Mouse (Mus musculus) lung, postnatal 0 days (tissue): ENCODE results near the gene Armc6. TPM values are rescaled to one million over a fixed set of nuclear protein-coding genes. Genes with fewer than 3 reads are reported as not detected.

Experiments used
- ATAC-seq: fragments of 200-750 bp; cut with Nextera tagmentation; 2 replicates; pipeline ENCODE4 v1.8.0; 2017; ENCODE audit warnings: moderate library complexity
- DNase-seq: peaks from one replicate; pipeline ENCODE4 v3.0.0-alpha.2; 2016; ENCODE audit warnings: low spot score
- H3K27ac ChIP-seq: fragments of 300-500 bp; sonication (generic); 2 replicates; pipeline ENCODE4 v1.5.1; 2014; ENCODE audit warnings: antibody characterized with exemption, mild to moderate bottlenecking, low read length, mixed read lengths
- H3K27me3 ChIP-seq: fragments of 300-500 bp; sonication (generic); replicated peaks from 2 replicates; pipeline ENCODE4 v1.6.1; 2014; ENCODE audit warnings: low read length, mixed read lengths; ENCODE audit not compliant: insufficient read depth
- H3K36me3 ChIP-seq: fragments of 300-500 bp; sonication (generic); 2 replicates; pipeline ENCODE4 v1.6.1; 2014; ENCODE audit warnings: low read length, mixed read lengths; ENCODE audit not compliant: insufficient read depth
- H3K4me1 ChIP-seq: fragments of 300-500 bp; sonication (generic); 2 replicates; pipeline ENCODE4 v1.6.1; 2014; ENCODE audit warnings: antibody characterized with exemption, low read depth, low read length, mixed read lengths; ENCODE audit not compliant: insufficient read depth
- H3K4me2 ChIP-seq: fragments of 300-500 bp; sonication (generic); replicated peaks from 2 replicates; pipeline ENCODE4 v1.6.1; 2014; ENCODE audit warnings: low read depth, mild to moderate bottlenecking, low read length, moderate library complexity, mixed read lengths
- H3K4me3 ChIP-seq: fragments of 300-500 bp; sonication (generic); 2 replicates; pipeline ENCODE4 v1.5.1; 2014; ENCODE audit warnings: low read depth, low read length
- H3K9ac ChIP-seq: fragments of 300-500 bp; sonication (generic); replicated peaks from 2 replicates; pipeline ENCODE4 v1.6.1; 2014; ENCODE audit warnings: low read depth, mild to moderate bottlenecking
- H3K9me3 ChIP-seq: fragments of 300-500 bp; sonication (generic); 2 replicates; pipeline ENCODE4 v1.6.1; 2016; ENCODE audit warnings: low read length, mixed read lengths
- CTCF ChIP-seq: IDR thresholded peaks from 2 replicates; pipeline ENCODE4 v1.5.1; 2016; ENCODE audit warnings: antibody characterized with exemption, mild to moderate bottlenecking
- EP300 ChIP-seq: IDR thresholded peaks from 2 replicates; pipeline ENCODE4 v1.6.1; 2016; ENCODE audit warnings: antibody characterized with exemption, mild to moderate bottlenecking, control low read depth
- WGBS: fragments of 180-500 bp; shearing (Covaris S2); extraction: QIAGEN DNeasy Blood & Tissue Kit; methylation state at CpG from one replicate; pipeline ENCODE4 v1.1.7; 2014; 5-methylcytosine and 5-hydroxymethylcytosine counted together
- polyA plus RNA-seq: library from polyadenylated mRNA; unstranded; fragments of >200 nt; fragmentation: Nextera tagmentation; extraction: Ambion mirVana; gene quantifications from 2 replicates; pipeline ENCODE4 v1.2.1, GENCODE M21; 2015

Armc6 gene
- polyA plus RNA-seq, 1 experiment from 2014 or later = 10.4 TPM

DNA sequence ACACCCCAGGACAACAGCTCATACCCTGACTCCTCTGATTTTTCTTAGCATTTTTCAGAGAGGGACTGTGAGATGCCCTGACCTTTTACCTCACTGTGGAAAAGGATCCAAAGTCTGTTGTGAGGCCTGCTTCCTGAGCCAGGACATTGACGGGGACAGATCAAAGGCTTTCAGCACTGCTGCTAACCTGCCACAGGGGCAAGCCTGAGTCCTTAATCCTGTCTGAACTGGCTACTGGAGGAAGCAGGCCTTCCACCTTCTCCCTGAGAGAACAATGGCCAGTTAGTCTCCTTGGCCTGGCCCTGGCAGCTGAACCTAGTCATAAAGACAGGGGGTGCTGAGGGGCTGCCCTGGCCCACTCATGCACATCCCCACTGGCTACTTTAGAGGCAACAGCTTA, 26.1 kb downstream of the Armc6 start:
- H3K27ac ChIP-seq = no peak overlapping the region
- no peaks in the 10 kb centered on the region for H3K9me3 ChIP-seq
- H3K36me3 ChIP-seq = no peaks in the 10 kb centered on the region
- 42% methylated on average over 1 of the region's 1 CpGs for WGBS
- TF ChIP-seq CTCF (no peak), EP300 (no peak)
- no peak overlapping the region for H3K4me2 ChIP-seq
- DNase-seq (no peak), ATAC-seq (no peak)
- H3K4me1 ChIP-seq = peaks cover 11% of the 10 kb centered on the region; the same call in 1 of the 2 replicates
- no peak overlapping the region for H3K9ac ChIP-seq
- no peak overlapping the region for H3K4me3 ChIP-seq
- no peaks in the 10 kb centered on the region for H3K27me3 ChIP-seq

DNA sequence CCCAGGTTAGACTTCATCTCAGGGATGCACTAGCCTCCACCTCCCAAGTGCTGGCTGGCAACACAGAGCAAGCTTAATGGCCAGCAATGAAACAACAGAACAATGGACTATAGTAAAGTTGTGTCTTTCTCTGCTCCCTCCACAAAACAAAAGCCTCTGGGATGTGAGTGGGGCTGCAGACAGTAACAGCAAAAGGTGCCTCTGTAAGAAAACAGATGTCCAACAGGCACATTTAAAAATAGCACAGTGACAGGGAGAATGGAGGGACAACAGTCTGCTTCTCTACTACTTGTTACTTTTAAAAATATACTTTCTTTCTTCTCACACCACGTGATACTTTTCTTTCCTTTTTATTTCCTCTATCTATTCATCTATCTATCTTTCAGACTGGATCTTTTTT, 29.5 kb downstream of the Armc6 start:
- Histone ChIP-seq H3K4me2 (no peak overlapping the region), H3K9ac (no peak overlapping the region), H3K4me1 (0 out of 2 replicates have a peak, but pooled peaks cover 5% of the 10 kb centered on the region), H3K27ac (0 out of 2 replicates have a peak overlapping the region, but pooled peaks have one; percentile 9), H3K4me3 (no peak overlapping the region), H3K36me3 (no peaks in the 10 kb centered on the region), H3K9me3 (no peaks in the 10 kb centered on the region), H3K27me3 (no peaks in the 10 kb centered on the region)
- DNase-seq (peak; percentile 35), ATAC-seq (no peak)
- 44% methylated on average over 1 of the region's 1 CpGs for WGBS
- TF ChIP-seq EP300 = no peak
- no peak for TF ChIP-seq CTCF

DNA sequence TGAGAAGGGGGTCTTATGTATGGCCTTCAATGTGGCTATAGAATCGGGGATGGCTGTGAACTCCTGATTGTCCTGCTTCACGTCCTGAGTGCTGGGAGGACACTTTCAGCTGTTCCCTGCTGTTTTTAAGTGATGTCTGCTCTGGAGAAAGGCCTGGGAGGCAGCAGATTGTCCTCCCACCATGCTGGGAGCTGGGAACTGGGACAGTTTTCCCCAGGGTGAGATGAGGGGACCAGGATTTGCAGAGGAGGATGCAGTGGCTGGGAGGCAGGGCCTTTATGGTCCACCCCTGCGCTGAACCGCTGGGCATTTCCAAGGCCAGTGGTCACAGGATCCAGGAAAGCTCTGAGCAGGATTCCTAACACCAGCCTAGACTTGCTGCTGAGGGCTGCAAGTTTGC, 31.2 kb downstream of the Armc6 start:
- WGBS = 67% methylated on average over 4 of the region's 4 CpGs
- Histone ChIP-seq H3K9me3 (no peaks in the 10 kb centered on the region), H3K27ac (no peak overlapping the region), H3K36me3 (no peaks in the 10 kb centered on the region), H3K4me3 (no peak overlapping the region), H3K27me3 (no peaks in the 10 kb centered on the region), H3K9ac (no peak overlapping the region), H3K4me2 (no peak overlapping the region), H3K4me1 (0 out of 2 replicates have a peak, but pooled peaks cover 5% of the 10 kb centered on the region)
- ATAC-seq (no peak), DNase-seq (no peak)
- TF ChIP-seq EP300 (no peak), CTCF (no peak)

DNA sequence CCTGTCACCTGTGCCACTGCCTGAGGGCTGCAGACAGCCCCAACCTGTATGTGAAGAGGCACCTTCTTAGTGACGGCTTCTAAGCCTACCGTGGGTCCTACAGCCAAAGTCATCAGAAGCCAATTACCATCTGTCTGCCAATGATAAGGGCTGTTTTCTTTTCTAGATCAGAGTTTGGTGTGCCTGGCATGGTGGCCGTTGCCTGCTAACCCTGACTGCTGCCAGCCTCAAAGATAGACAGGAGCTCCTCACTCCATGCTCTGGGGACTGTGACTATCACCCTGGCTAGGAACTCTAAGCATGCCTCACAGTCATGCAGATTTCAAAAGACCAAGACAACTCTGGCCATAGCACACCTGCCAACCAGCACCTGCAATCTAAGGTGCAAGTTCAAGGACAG, 32.8 kb downstream of the Armc6 start:
- Histone ChIP-seq H3K4me2 (no peak overlapping the region), H3K4me1 (0 out of 2 replicates have a peak, but pooled peaks cover 5% of the 10 kb centered on the region), H3K36me3 (no peaks in the 10 kb centered on the region), H3K9me3 (no peaks in the 10 kb centered on the region), H3K27ac (no peak overlapping the region), H3K4me3 (no peak overlapping the region), H3K9ac (no peak overlapping the region), H3K27me3 (no peaks in the 10 kb centered on the region)
- TF ChIP-seq CTCF (no peak), EP300 (no peak)
- 61% methylated on average over 3 of the region's 3 CpGs for WGBS
- ATAC-seq (no peak), DNase-seq (no peak)

DNA sequence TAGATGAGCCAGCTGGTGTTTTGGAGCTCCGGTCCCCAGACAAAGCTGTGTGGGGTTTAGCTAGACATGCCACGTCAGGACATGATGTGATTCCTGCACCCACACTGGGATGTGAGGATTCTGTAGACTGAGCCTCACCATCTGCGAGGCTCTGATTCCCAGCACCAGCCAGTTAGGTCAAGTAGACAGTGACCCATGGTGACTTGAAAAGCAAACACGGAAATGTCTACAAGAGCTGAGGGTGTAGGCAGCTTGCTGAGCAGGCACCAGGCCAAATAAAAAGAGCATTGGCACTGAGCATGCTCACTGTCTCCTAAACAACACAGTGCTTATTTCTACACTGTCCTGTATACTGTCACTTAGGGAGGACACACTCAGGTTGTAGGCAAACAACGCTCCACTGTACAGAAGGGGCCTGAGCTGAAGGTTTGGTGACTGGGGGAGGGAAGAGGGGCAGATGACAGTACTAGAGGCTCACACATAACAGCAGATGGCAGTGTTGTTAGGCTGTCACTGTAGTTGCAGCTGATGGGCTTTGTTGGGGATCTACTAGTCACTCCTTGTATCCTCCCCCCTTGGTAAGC, 34.1 kb downstream of the Armc6 start:
- ATAC-seq = peak; percentile 88
- peak; percentile 87 for DNase-seq
- Histone ChIP-seq H3K4me2 (no peak overlapping the region), H3K27me3 (no peaks in the 10 kb centered on the region), H3K9me3 (no peaks in the 10 kb centered on the region), H3K36me3 (no peaks in the 10 kb centered on the region), H3K27ac (peak overlapping the region; percentile 20; the same call in 1 of the 2 replicates), H3K4me1 (0 out of 2 replicates have a peak, but pooled peaks cover 5% of the 10 kb centered on the region), H3K9ac (no peak overlapping the region), H3K4me3 (no peak overlapping the region)
- TF ChIP-seq CTCF = peak; percentile 73
- no peak for TF ChIP-seq EP300
- 32% methylated on average over 5 of the region's 5 CpGs for WGBS

DNA sequence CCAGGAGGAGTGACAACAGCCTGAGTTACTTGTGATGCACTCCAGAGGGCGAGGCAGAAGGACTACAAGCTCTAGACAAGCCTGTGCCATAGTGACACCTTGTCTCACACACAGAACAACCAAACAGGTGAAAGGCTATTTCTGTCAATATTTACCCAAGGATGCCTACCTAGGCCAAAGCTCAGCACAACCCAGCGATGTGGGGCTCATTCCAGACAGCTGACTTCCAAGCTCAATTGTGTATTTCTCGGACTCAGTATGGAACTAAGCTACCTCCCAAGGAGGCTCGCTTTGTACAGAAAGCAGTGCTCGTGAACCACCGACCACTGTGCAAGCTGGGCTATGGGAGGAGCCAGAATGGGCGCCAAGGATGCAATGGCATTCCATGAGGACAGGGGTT, 36.7 kb downstream of the Armc6 start:
- no peaks in the 10 kb centered on the region for H3K36me3 ChIP-seq
- DNase-seq = no peak
- no peaks in the 10 kb centered on the region for H3K27me3 ChIP-seq
- H3K9me3 ChIP-seq = no peaks in the 10 kb centered on the region
- TF ChIP-seq CTCF (no peak), EP300 (no peak)
- no peak overlapping the region for H3K4me3 ChIP-seq
- no peak for ATAC-seq
- no peak overlapping the region for H3K27ac ChIP-seq
- no peak overlapping the region for H3K9ac ChIP-seq
- H3K4me2 ChIP-seq = no peak overlapping the region
- WGBS = 48% methylated on average over 7 of the region's 7 CpGs
- H3K4me1 ChIP-seq = 0 out of 2 replicates have a peak, but pooled peaks cover 5% of the 10 kb centered on the region
